Comparison of ENCODE assay signal across 12 mouse cellular contexts in genomic region chr11:43618403-43618802, GRCm38 (mm10). TPM values are rescaled to one million over a fixed set of nuclear protein-coding genes. Genes with fewer than 3 reads are reported as not detected.
A peak's percentile ranks its signal among the peaks of the same experiment; 100 is the strongest.
DNase-seq lines count a peak whose midpoint lies in the region; ATAC-seq lines count a peak whose summit lies in the region.
"Had no signal": no experiment of that assay in that cellular context is flagged by ENCODE, and none has a peak within 500 bp of the region (broad histone marks: within the 10 kb centered on the region; RNA-seq: fewer than 3 reads in every experiment).

No protein-coding gene starts in this region.

- H3K4me2 ChIP-seq in kidney, embryonic 15.5 days: no peak overlapping the region
- H3K4me2 ChIP-seq in embryonic facial prominence, embryonic 14.5 days (ENCODE audit: low read depth, low read length): no peak overlapping the region
- H3K4me2 ChIP-seq in midbrain, embryonic 15.5 days: no peak overlapping the region

- no peaks in the 10 kb centered on the region for H3K27me3 ChIP-seq in kidney, embryonic 15.5 days
- no peaks in the 10 kb centered on the region for H3K27me3 ChIP-seq in embryonic facial prominence, embryonic 14.5 days (replicated peaks; ENCODE audit: control insufficient read depth, insufficient read depth, low read length)
- no peaks in the 10 kb centered on the region for H3K27me3 ChIP-seq in midbrain, embryonic 15.5 days (replicated peaks)
- H3K27me3 ChIP-seq: CH12.LX had no signal

- peaks cover 21% of the 10 kb centered on the region; the same call in 1 of the 2 replicates for H3K4me1 ChIP-seq in kidney, embryonic 15.5 days
- peaks cover 11% of the 10 kb centered on the region; the same call in 1 of the 2 replicates for H3K4me1 ChIP-seq in embryonic facial prominence, embryonic 14.5 days (ENCODE audit: control insufficient read depth, insufficient read depth, low read length)
- peaks cover 10% of the 10 kb centered on the region for H3K4me1 ChIP-seq in midbrain, embryonic 15.5 days

- H3K27ac ChIP-seq in kidney, embryonic 15.5 days: peak overlapping the region; percentile 66; the same call in 1 of the 2 replicates
- peak overlapping the region; percentile 61; the same call in 1 of the 2 replicates for H3K27ac ChIP-seq in embryonic facial prominence, embryonic 14.5 days (replicated peaks; ENCODE audit: low read depth, low read length)
- peak overlapping the region; percentile 22; the same call in 1 of the 2 replicates for H3K27ac ChIP-seq in midbrain, embryonic 15.5 days

- no peak overlapping the region for H3K4me3 ChIP-seq in kidney, embryonic 15.5 days (replicated peaks)
- H3K4me3 ChIP-seq in embryonic facial prominence, embryonic 14.5 days (ENCODE audit: low read depth, low read length): no peak overlapping the region
- no peak overlapping the region for H3K4me3 ChIP-seq in midbrain, embryonic 15.5 days

- intact Hi-C loops in heart, postnatal 36 days (cut with DNase I): no loop called here
- intact Hi-C loops in left cerebral cortex, postnatal 14 days (cut with DNase I): no loop called here

- 68% methylated on average over 7 of the region's 7 CpGs for WGBS in kidney, embryonic 15.5 days
- 61% methylated on average over 7 of the region's 7 CpGs for WGBS in embryonic facial prominence, embryonic 14.5 days
- WGBS in midbrain, embryonic 15.5 days: 48% methylated on average over 7 of the region's 7 CpGs

- DNase-seq in kidney, postnatal 14 days: no peak
- DNase-seq in embryonic facial prominence, embryonic 14.5 days (ENCODE audit: low spot score): no peak
- peak; percentile 13 to 22 for DNase-seq in heart, postnatal 36 days
- no peak for DNase-seq in left cerebral cortex, postnatal 14 days (ENCODE audit: low spot score in 2 of 2)
- no peak for DNase-seq in right cerebral cortex, adult 2 months (ENCODE audit: low spot score in 2 of 2)
- DNase-seq in urinary bladder, adult 18-20 months (ENCODE audit: low spot score in 2 of 2): no peak
- DNase-seq: thymus, adult 18-20 months had no signal

- no peaks in the 10 kb centered on the region for H3K36me3 ChIP-seq in kidney, embryonic 15.5 days
- H3K36me3 ChIP-seq in embryonic facial prominence, embryonic 14.5 days (ENCODE audit: control insufficient read depth, insufficient read depth, low read length): no peaks in the 10 kb centered on the region
- no peaks in the 10 kb centered on the region for H3K36me3 ChIP-seq in midbrain, embryonic 15.5 days (replicated peaks)

- no peaks in the 10 kb centered on the region for H3K9me3 ChIP-seq in kidney, embryonic 15.5 days (replicated peaks)
- no peaks in the 10 kb centered on the region for H3K9me3 ChIP-seq in embryonic facial prominence, embryonic 14.5 days (ENCODE audit: control insufficient read depth, low read length)
- no peaks in the 10 kb centered on the region for H3K9me3 ChIP-seq in midbrain, embryonic 15.5 days

- no peak overlapping the region for H3K9ac ChIP-seq in kidney, embryonic 15.5 days
- no peak overlapping the region for H3K9ac ChIP-seq in embryonic facial prominence, embryonic 14.5 days (ENCODE audit: low read depth, low read length)
- H3K9ac ChIP-seq in midbrain, embryonic 15.5 days: no peak overlapping the region

- no peak for ATAC-seq in kidney, embryonic 15.5 days (replicated peaks; ENCODE audit: low FRiP score)
- peak; percentile 67 for ATAC-seq in embryonic facial prominence, embryonic 14.5 days (ENCODE audit: low read depth)
- ATAC-seq in midbrain, embryonic 15.5 days (replicated peaks): peak; percentile 28; the same call in 1 of the 2 replicates

RNA-seq across cellular contexts. Expression of gene Fabp6, which starts 17.1 kb away (rescaled TPM):
- polyA plus RNA-seq in kidney, embryonic 15.5 days (2015; fragmentation: Nextera tagmentation; extraction: Ambion mirVana): not detected in 2 replicates
- polyA plus RNA-seq in embryonic facial prominence, embryonic 14.5 days (2014; fragmentation: Nextera tagmentation; extraction: Ambion mirVana): not detected in 2 replicates
- total RNA-seq in heart, postnatal 36 days (2021): not detected
- not detected in 2 replicates for polyA plus RNA-seq in midbrain, embryonic 15.5 days (2015; fragmentation: Nextera tagmentation; extraction: Ambion mirVana)
- not detected for total RNA-seq in left cerebral cortex, postnatal 14 days (2021)
- total RNA-seq: CH12.LX; heart, adult 18-20 months had no signal
- polyA plus RNA-seq: liver, embryonic 16.5 days had no signal

RNA-seq across cellular contexts. Expression of gene 4933415A04Rik, which starts 31.6 kb away (rescaled TPM):
- polyA plus RNA-seq in kidney, embryonic 15.5 days (2015; fragmentation: Nextera tagmentation; extraction: Ambion mirVana): 7.0 and 8.2 TPM in 2 replicates
- polyA plus RNA-seq in embryonic facial prominence, embryonic 14.5 days (2014; fragmentation: Nextera tagmentation; extraction: Ambion mirVana): 1.6 and 2.2 TPM in 2 replicates
- total RNA-seq in heart, postnatal 36 days (2021): under 1 TPM; 0.39 to 0.60 TPM
- polyA plus RNA-seq in midbrain, embryonic 15.5 days (2015; fragmentation: Nextera tagmentation; extraction: Ambion mirVana): 4.1 and 4.2 TPM in 2 replicates
- total RNA-seq in left cerebral cortex, postnatal 14 days (2021): 1 to 10 TPM; 1.1 TPM
- total RNA-seq: CH12.LX had no signal

Comparison
In these comparisons a context has a peak if more than half of its experiments do, and no peak if none do; other contexts are left out.
1. DNase-seq: peak in heart, postnatal 36 days (2 of 2); none in kidney, postnatal 14 days (single experiment), embryonic facial prominence, embryonic 14.5 days (single experiment), left cerebral cortex, postnatal 14 days (0 of 2), right cerebral cortex, adult 2 months (0 of 2) and urinary bladder, adult 18-20 months (0 of 2).
2. Peak in every context shown above with its lines, with median percentiles within 50 percentile points of each other: H3K27ac ChIP-seq.